Mouse (Mus musculus) stomach, embryonic 16.5 days (tissue): ENCODE measurements at regions not wholly inside any gene's neighbourhood (a gene's known extent, or its start where the extent isn't known, plus 50 kb on each side); places are given as distances from the start of the nearest gene placed in this dataset.

ENCODE experiments used
- ATAC-seq: fragments of 200-750 bp; cut with Nextera tagmentation; 2 replicates; pipeline ENCODE4 v1.8.0; 2017; ENCODE audit warnings: moderate number of reproducible peaks, moderate TSS enrichment; ENCODE audit not compliant: insufficient read depth, low FRiP score
- H3K27ac ChIP-seq: fragments of 300-500 bp; sonication (generic); 2 replicates; pipeline ENCODE4 v1.5.1; 2014; ENCODE audit warnings: low read length
- H3K27me3 ChIP-seq: fragments of 300-500 bp; sonication (generic); 2 replicates; pipeline ENCODE4 v1.6.1; 2014; ENCODE audit warnings: low read length, control low read depth, mixed read lengths; ENCODE audit not compliant: control insufficient read depth, insufficient read depth
- H3K36me3 ChIP-seq: fragments of 300-500 bp; sonication (generic); 2 replicates; pipeline ENCODE4 v1.6.1; 2014; ENCODE audit warnings: low read length; ENCODE audit not compliant: control insufficient read depth, insufficient read depth
- H3K4me1 ChIP-seq: fragments of 300-500 bp; sonication (generic); 2 replicates; pipeline ENCODE4 v1.6.1; 2014; ENCODE audit warnings: low read length, control low read depth, mixed read lengths; ENCODE audit not compliant: control insufficient read depth, insufficient read depth
- H3K4me2 ChIP-seq: fragments of 300-500 bp; sonication (generic); 2 replicates; pipeline ENCODE4 v1.6.1; 2014; ENCODE audit warnings: low read depth, low read length, mixed read lengths
- H3K4me3 ChIP-seq: fragments of 300-500 bp; sonication (generic); replicated peaks from 2 replicates; pipeline ENCODE4 v1.5.1; 2014; ENCODE audit warnings: mild to moderate bottlenecking, low read length
- H3K9ac ChIP-seq: fragments of 300-500 bp; sonication (generic); 2 replicates; pipeline ENCODE4 v1.6.1; 2014; ENCODE audit warnings: low read length
- H3K9me3 ChIP-seq: fragments of 300-500 bp; sonication (generic); replicated peaks from 2 replicates; pipeline ENCODE4 v1.6.1; 2016; ENCODE audit warnings: low read length, control low read depth; ENCODE audit not compliant: control insufficient read depth
- whole genome bisulfite sequencing: fragments of 180-500 bp; shearing (Covaris S2); extraction: QIAGEN DNeasy Blood & Tissue Kit; methylation state at CpG from one replicate; pipeline ENCODE4 v1.1.7; 2014; 5-methylcytosine and 5-hydroxymethylcytosine counted together

DNA sequence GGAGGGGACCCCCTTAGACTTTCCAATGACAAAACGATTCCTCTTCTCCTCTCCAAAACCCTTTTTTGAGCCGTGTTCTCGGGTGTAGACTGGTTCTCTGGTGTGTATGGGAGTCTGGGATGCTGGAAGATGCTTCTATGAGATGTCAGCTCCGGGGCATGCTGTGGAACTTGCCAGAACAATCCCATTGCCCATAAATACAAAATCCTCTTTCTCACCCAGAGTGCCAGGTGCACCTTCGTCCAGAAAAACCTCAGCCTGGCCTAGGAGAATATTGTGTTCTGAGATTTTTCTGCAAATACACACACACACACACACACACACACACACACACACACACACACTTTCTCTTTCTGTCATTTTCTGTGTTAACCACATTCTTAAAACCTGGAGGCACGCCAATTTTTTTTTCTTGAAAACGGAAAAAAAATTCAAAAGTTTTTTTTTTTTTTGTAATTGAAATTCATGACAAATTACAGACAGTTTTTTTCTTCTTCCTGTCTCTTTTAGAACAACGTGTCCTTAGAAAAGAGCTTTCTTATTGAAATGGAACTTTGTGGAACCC, 465.5 kb downstream of the Vrk1 start:
- peaks cover 40% of the 10 kb centered on the region for H3K27me3 ChIP-seq
- H3K4me2 ChIP-seq = no peak overlapping the region
- H3K4me3 ChIP-seq = no peak overlapping the region
- no peaks in the 10 kb centered on the region for H3K36me3 ChIP-seq
- H3K4me1 ChIP-seq = no peaks in the 10 kb centered on the region
- no peak for ATAC-seq
- no peak overlapping the region for H3K9ac ChIP-seq
- 59% methylated on average over 8 of the region's 8 CpGs for WGBS
- H3K9me3 ChIP-seq = no peaks in the 10 kb centered on the region
- no peak overlapping the region for H3K27ac ChIP-seq

GRCm38 (mm10) chr12:106477040-106477665, 467.1 kb downstream of the Vrk1 start:
- H3K27ac ChIP-seq = no peak overlapping the region
- H3K4me1 ChIP-seq = no peaks in the 10 kb centered on the region
- H3K4me2 ChIP-seq = no peak overlapping the region
- H3K36me3 ChIP-seq = no peaks in the 10 kb centered on the region
- no peak overlapping the region for H3K9ac ChIP-seq
- peaks cover 53% of the 10 kb centered on the region for H3K27me3 ChIP-seq
- ATAC-seq = no peak
- no peak overlapping the region for H3K4me3 ChIP-seq
- H3K9me3 ChIP-seq = no peaks in the 10 kb centered on the region
- WGBS = 22% methylated on average over 8 of the region's 8 CpGs

GRCm38 (mm10) chr12:106477731-106478130, 467.7 kb downstream of the Vrk1 start:
- 41% methylated on average over 4 of the region's 4 CpGs for WGBS
- peaks cover 53% of the 10 kb centered on the region for H3K27me3 ChIP-seq

GRCm38 (mm10) chr12:106478381-106478781, 468.4 kb downstream of the Vrk1 start:
- no peak for ATAC-seq
- Histone ChIP-seq H3K9me3 (no peaks in the 10 kb centered on the region), H3K36me3 (no peaks in the 10 kb centered on the region), H3K27me3 (peaks cover 53% of the 10 kb centered on the region), H3K9ac (no peak overlapping the region), H3K4me2 (no peak overlapping the region), H3K4me3 (no peak overlapping the region), H3K4me1 (no peaks in the 10 kb centered on the region), H3K27ac (no peak overlapping the region)
- WGBS = 1% methylated on average over 18 of the region's 18 CpGs

More at GRCm38 (mm10) chr12:106477731-106478130, 467.7 kb downstream of the Vrk1 start:
- Histone ChIP-seq H3K4me2 (no peak overlapping the region), H3K27ac (no peak overlapping the region), H3K4me3 (no peak overlapping the region), H3K9ac (no peak overlapping the region), H3K9me3 (no peaks in the 10 kb centered on the region), H3K36me3 (no peaks in the 10 kb centered on the region), H3K4me1 (no peaks in the 10 kb centered on the region)
- no peak for ATAC-seq

- ATAC-seq = no peak
- H3K27ac ChIP-seq = no peak overlapping the region
- peaks cover 53% of the 10 kb centered on the region for H3K27me3 ChIP-seq
- peak overlapping the region; percentile 44; the same call in 1 of the 2 replicates for H3K4me2 ChIP-seq
- peak overlapping the region; percentile 22; the same call in 1 of the 2 replicates for H3K4me3 ChIP-seq
- H3K9me3 ChIP-seq = no peaks in the 10 kb centered on the region
- H3K4me1 ChIP-seq = no peaks in the 10 kb centered on the region
- no peak overlapping the region for H3K9ac ChIP-seq
- WGBS = 2% methylated on average over 24 of the region's 24 CpGs
- H3K36me3 ChIP-seq = no peaks in the 10 kb centered on the region
These were observed 469.2 kb downstream of the Vrk1 start for GRCm38 (mm10) chr12:106479067-106479877.

DNA sequence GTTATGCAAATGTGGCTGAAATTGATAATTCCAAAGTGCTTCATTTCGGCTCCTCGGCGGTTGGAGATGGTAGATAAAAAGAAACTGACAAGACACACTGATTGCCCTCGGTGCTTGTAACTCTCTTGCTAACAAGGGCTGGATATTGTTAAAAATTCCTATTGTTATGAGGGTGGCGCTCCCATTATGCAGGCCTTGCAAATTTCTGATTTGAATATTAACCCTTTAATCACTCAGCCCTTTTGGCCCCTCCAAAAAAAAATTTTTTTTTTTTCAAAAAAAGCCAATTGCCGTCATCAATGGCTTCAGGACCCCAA, 469.8 kb downstream of the Vrk1 start:
- Histone ChIP-seq H3K4me1 (no peaks in the 10 kb centered on the region), H3K27me3 (peaks cover 47% of the 10 kb centered on the region), H3K4me3 (peak overlapping the region; percentile 22; the same call in 1 of the 2 replicates), H3K9me3 (no peaks in the 10 kb centered on the region), H3K4me2 (peak overlapping the region; percentile 44; the same call in 1 of the 2 replicates), H3K27ac (no peak overlapping the region), H3K9ac (no peak overlapping the region), H3K36me3 (no peaks in the 10 kb centered on the region)
- WGBS = 14% methylated on average over 6 of the region's 6 CpGs
- no peak for ATAC-seq

- Histone ChIP-seq H3K27ac (no peak overlapping the region), H3K36me3 (no peaks in the 10 kb centered on the region), H3K9me3 (no peaks in the 10 kb centered on the region), H3K4me1 (no peaks in the 10 kb centered on the region), H3K9ac (no peak overlapping the region), H3K4me2 (no peak overlapping the region), H3K27me3 (peaks cover 45% of the 10 kb centered on the region), H3K4me3 (no peak overlapping the region)
- WGBS = 46% methylated on average over 12 of the region's 12 CpGs
- no peak for ATAC-seq
These were observed 470.4 kb downstream of the Vrk1 start for GRCm38 (mm10) chr12:106480281-106481060.

GRCm38 (mm10) chr12:106501622-106502327, 491.7 kb downstream of the Vrk1 start:
- H3K4me1 ChIP-seq = no peaks in the 10 kb centered on the region
- no peak overlapping the region for H3K4me3 ChIP-seq
- no peak overlapping the region for H3K4me2 ChIP-seq
- no peak for ATAC-seq
- H3K27me3 ChIP-seq = no peaks in the 10 kb centered on the region
- H3K27ac ChIP-seq = no peak overlapping the region
- H3K9me3 ChIP-seq = no peaks in the 10 kb centered on the region
- H3K9ac ChIP-seq = no peak overlapping the region
- WGBS = 48% methylated on average over 12 of the region's 12 CpGs
- no peaks in the 10 kb centered on the region for H3K36me3 ChIP-seq
